Mouse (Mus musculus): Measurements from ENCODE around the gene Sult6b2. TPM values are rescaled to one million over a fixed set of nuclear protein-coding genes. Genes with fewer than 3 reads are reported as not detected.

Gene Sult6b2
- polyA plus RNA-seq, 1 experiment = not detected

GRCm38 (mm10) chr6:142735302-142736005, 68.8 kb downstream of the Sult6b2 start:
- no peak for TF ChIP-seq POLR2A (IDR thresholded peaks at IDR 0.05; ENCODE audit: insufficient read depth, low read length)
- TF ChIP-seq EP300 (IDR thresholded peaks at IDR 0.05; ENCODE audit: insufficient read depth, low read depth, low read length) = no peak
- peak; percentile 30 for TF ChIP-seq CTCF (IDR thresholded peaks at IDR 0.05; ENCODE audit: low read depth, low read length)
- no peaks in the 10 kb centered on the region for H3K4me1 ChIP-seq (ENCODE audit: control insufficient read depth, insufficient read depth, low read length)
- no peaks in the 10 kb centered on the region for H3K36me3 ChIP-seq (ENCODE audit: control insufficient read depth, insufficient read depth, low read length, poor library complexity, severe bottlenecking)
- H3K9ac ChIP-seq (ENCODE audit: low read depth, poor library complexity, severe bottlenecking) = no peak overlapping the region
- no peaks in the 10 kb centered on the region for H3K27me3 ChIP-seq (ENCODE audit: control insufficient read depth, insufficient read depth, low read length, poor library complexity, severe bottlenecking)
- H3K27ac ChIP-seq (ENCODE audit: insufficient read depth, low read length) = no peak overlapping the region
- no peak overlapping the region for H3K4me3 ChIP-seq (ENCODE audit: low read depth, low read length)
- no peaks in the 10 kb centered on the region for H3K9me3 ChIP-seq (replicated peaks; ENCODE audit: control insufficient read depth, insufficient read depth, low read length, poor library complexity, severe bottlenecking)

Other genes with a start within 250 kb of the Sult6b2 start
- gene Kcnj8, start 232.9 kb downstream of the Sult6b2 start, polyA plus RNA-seq (2011; ENCODE audit: insufficient read depth, insufficient read length, low read depth, missing spikeins) = not detected in 2 replicates
- 0.12 and 0.36 TPM in 2 replicates for gene Abcc9, start 102.2 kb downstream of the Sult6b2 start, polyA plus RNA-seq (2011; ENCODE audit: insufficient read depth, insufficient read length, low read depth, missing spikeins)
- gene Cmas, start 47.8 kb downstream of the Sult6b2 start, polyA plus RNA-seq (2011; ENCODE audit: insufficient read depth, insufficient read length, low read depth, missing spikeins) = 81.6 and 87.1 TPM in 2 replicates
- gene St8sia1, start 159.9 kb upstream of the Sult6b2 start, polyA plus RNA-seq (2011; ENCODE audit: insufficient read depth, insufficient read length, low read depth, missing spikeins) = 2.3 and 2.5 TPM in 2 replicates